Mouse (Mus musculus) effector memory CD4-positive, alpha-beta T cell, adult 5 months (primary cell): ENCODE measurements around the gene Klhl18. TPM values are rescaled to one million over a fixed set of nuclear protein-coding genes. Genes with fewer than 3 reads are reported as not detected.

Source experiments
- polyA plus RNA-seq: library from polyadenylated mRNA; unstranded; fragments of 100-300 nt; shearing (Covaris generic); gene quantifications from one replicate; pipeline ENCODE4 v1.2.1, GENCODE M21; 2017

The Klhl18 gene
- polyA plus RNA-seq: 12.0 TPM

DNA sequence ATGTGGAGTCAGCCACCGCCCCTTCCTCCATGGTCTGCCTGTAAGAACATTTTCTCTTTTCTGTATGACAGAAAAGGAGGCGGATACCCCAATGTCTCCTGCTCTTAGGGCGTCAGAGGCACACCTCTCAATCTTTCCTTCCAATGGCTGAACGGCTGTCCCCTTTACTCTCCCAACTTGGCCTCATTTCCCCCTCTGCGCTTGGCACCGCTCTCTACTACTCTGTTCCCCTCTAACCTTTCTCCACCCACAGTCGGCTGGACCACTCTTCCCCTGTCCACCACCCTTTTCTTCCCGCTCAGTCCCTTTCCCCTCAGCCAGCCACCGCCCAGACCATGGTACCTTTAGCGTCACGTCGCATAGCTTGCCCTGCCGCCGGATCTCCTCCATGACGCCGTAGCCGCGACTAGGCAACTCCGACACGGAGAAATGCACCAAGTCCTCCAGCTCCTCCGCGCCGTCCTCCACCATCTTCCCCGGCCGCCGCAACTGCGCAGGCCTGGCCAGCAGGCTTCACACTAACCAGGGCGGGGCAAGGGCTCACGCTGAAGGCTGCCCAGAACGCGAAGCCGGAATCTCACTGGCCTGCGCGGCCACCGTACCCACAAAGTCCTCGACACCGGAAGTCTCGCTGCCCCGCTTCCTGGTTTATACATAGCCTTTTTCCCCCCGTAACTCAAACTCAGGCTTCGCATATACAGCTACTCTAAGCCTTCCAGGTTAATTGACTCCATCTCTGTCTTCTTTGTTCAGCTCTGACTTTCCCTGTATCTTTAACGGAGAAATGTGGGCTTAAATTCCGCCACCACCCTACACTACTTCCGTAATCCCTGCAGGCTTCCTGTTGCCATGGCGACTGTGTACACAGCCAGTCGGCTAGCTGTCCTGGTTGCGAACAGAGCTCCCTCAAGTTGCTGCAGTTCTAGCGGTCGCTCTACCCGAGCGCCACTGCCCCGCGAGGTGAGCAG, at the start of gene Klhl18, which contains the start of gene Kif9:
TSS of gene Klhl18 (minus strand) at position 571 of the 968 bp plus-strand sequence.
TSS of gene Kif9 (plus strand) at position 835 of the 968 bp plus-strand sequence.

DNA sequence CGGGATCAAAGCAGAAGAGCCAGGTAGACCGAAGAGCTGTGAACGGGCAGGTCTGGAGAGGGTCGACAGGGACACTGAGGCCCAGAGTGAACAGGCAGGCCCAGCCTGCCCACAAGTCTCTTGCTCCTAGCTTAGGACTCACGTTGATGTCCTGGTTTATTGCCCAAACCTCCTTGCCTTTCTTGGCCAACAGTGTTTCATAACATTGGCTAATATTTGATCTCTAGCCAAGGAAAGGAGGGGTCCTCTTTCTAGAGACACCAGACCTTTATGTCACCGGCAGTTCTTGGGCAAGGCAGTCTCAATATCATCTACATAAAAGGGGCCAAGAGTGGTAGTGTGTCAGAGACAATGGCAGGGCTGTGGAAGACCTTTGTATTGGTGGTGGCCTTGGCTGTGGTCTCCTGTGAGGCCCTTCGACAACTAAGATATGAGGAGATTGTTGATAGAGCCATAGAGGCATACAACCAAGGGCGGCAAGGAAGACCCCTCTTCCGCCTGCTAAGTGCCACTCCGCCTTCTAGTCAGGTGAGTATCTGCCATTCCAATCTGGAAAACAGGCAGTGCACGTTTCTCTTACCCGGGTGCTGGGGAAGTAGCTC, 56.9 kb downstream of the Klhl18 start, which contains the start of gene Ngp:
TSS of gene Ngp (plus strand) at position 237 of the 602 bp plus-strand sequence.

DNA sequence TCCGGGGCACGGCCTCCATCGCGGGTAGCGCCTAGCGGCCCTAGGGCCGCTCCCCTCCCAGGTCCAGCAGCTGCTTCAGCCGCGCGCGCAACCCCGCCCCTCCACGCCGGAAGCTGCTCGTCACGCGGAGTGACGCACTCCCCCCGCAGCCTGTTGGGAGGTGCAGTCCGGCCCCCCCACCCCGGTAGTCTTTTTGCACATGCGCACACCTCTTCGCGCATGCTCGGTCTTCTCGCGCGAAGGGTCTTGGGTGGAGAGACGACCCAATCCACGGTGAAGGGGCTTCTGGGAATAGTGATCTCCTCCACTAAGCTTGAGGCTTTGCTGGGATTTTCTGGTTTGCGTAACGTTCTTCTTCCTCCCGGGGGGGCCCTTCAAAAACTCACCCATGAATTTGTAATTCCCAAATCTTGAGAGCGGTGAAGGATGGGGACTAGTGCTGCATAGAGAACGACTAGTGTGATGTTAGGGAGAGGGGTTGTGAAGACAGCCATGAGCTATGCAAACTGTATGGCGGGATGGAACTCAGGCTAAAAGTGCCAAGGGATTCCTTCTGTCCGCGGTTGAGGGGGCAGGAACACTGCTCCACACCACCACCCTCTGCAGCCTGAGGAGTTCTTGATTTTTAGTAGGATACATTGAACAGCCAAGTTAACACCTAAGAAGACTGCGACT, 68.3 kb downstream of the Klhl18 start, which contains the start of gene Ptpn23:
TSS of gene Ptpn23 (minus strand) at position 115 of the 675 bp plus-strand sequence.

Other genes with a start within 250 kb of the Klhl18 start
- 0.54 TPM for gene Cspg5, start 232.9 kb downstream of the Klhl18 start, polyA plus RNA-seq
- 7.8 TPM for gene Elp6, start 171.5 kb downstream of the Klhl18 start, polyA plus RNA-seq
- gene Scap, start 143.4 kb downstream of the Klhl18 start, polyA plus RNA-seq: 49.6 TPM
- 6.7 TPM for gene Ptpn23, start 68.5 kb downstream of the Klhl18 start, polyA plus RNA-seq
- not detected for gene Ngp, start 56.9 kb downstream of the Klhl18 start, polyA plus RNA-seq
- 0.25 TPM for gene Kif9, start 264 bp upstream of the Klhl18 start, polyA plus RNA-seq
- 37.8 TPM for gene Setd2, start 55.9 kb upstream of the Klhl18 start, polyA plus RNA-seq
- gene Nradd, start 147.8 kb upstream of the Klhl18 start, polyA plus RNA-seq: 1.8 TPM
- 74.0 TPM for gene Nbeal2, start 177.5 kb upstream of the Klhl18 start, polyA plus RNA-seq
- gene Ccdc12, start 179.8 kb upstream of the Klhl18 start, polyA plus RNA-seq: 179 TPM